Mouse (Mus musculus) liver, postnatal 0 days (tissue): ENCODE results near the gene Helq. TPM values are rescaled to one million over a fixed set of nuclear protein-coding genes. Genes with fewer than 3 reads are reported as not detected.

ENCODE experiments used
- ATAC-seq: fragments of 200-750 bp; cut with Nextera tagmentation; 2 replicates; pipeline ENCODE4 v1.8.0; 2017; ENCODE audit warnings: mild to moderate bottlenecking, moderate library complexity
- DNase-seq: peaks from one replicate; pipeline ENCODE4 v3.0.0-alpha.2; 2016
- H3K27ac ChIP-seq: fragments of 300-500 bp; sonication (generic); 2 replicates; pipeline ENCODE4 v1.5.1; 2014; ENCODE audit warnings: antibody characterized with exemption, moderate library complexity, mild to moderate bottlenecking, low read depth
- H3K27me3 ChIP-seq: fragments of 300-500 bp; sonication (generic); 2 replicates; pipeline ENCODE4 v1.6.1; 2014; ENCODE audit warnings: low read length, control low read depth, mixed read lengths; ENCODE audit not compliant: insufficient read depth
- H3K36me3 ChIP-seq: fragments of 300-500 bp; sonication (generic); replicated peaks from 2 replicates; pipeline ENCODE4 v1.6.1; 2014; ENCODE audit warnings: mild to moderate bottlenecking, control low read depth, low read length, moderate library complexity, mixed read lengths; ENCODE audit not compliant: insufficient read depth
- H3K4me1 ChIP-seq: fragments of 300-500 bp; sonication (generic); 2 replicates; pipeline ENCODE4 v1.6.1; 2014; ENCODE audit warnings: antibody characterized with exemption, mild to moderate bottlenecking, control low read depth; ENCODE audit not compliant: insufficient read depth
- H3K4me2 ChIP-seq: fragments of 300-500 bp; sonication (generic); 2 replicates; pipeline ENCODE4 v1.6.1; 2014; ENCODE audit warnings: low read depth, mild to moderate bottlenecking, low read length, moderate library complexity, mixed read lengths
- H3K4me3 ChIP-seq: fragments of 300-500 bp; sonication (generic); 2 replicates; pipeline ENCODE4 v1.5.1; 2014; ENCODE audit warnings: low read depth, low read length
- H3K9ac ChIP-seq: fragments of 300-500 bp; sonication (generic); replicated peaks from 2 replicates; pipeline ENCODE4 v1.6.1; 2014; ENCODE audit warnings: mild to moderate bottlenecking, moderate library complexity
- H3K9me3 ChIP-seq: fragments of 300-500 bp; sonication (generic); 2 replicates; pipeline ENCODE4 v1.6.1; 2016; ENCODE audit warnings: mild to moderate bottlenecking, control low read depth, low read length, mixed read lengths
- CTCF ChIP-seq: sonication (generic); IDR thresholded peaks from 2 replicates; pipeline ENCODE4 v1.5.1; 2016; ENCODE audit warnings: antibody characterized with exemption, low read depth
- EP300 ChIP-seq: IDR thresholded peaks from 2 replicates; pipeline ENCODE4 v1.6.1; 2016; ENCODE audit warnings: antibody characterized with exemption, low read depth, mild to moderate bottlenecking
- WGBS: fragments of 180-500 bp; shearing (Covaris S2); extraction: QIAGEN DNeasy Blood & Tissue Kit; methylation state at CpG from one replicate; pipeline ENCODE4 v1.1.7; 2014; ENCODE audit not compliant: insufficient replicate concordance; 5-methylcytosine and 5-hydroxymethylcytosine counted together
- polyA plus RNA-seq: library from polyadenylated mRNA; unstranded; fragments of >200 nt; fragmentation: Nextera tagmentation; extraction: Ambion mirVana; gene quantifications from 2 replicates; pipeline ENCODE4 v1.2.1, GENCODE M21; 2015

Gene Helq
- polyA plus RNA-seq, 1 experiment from 2014 or later = 5.6 TPM

DNA sequence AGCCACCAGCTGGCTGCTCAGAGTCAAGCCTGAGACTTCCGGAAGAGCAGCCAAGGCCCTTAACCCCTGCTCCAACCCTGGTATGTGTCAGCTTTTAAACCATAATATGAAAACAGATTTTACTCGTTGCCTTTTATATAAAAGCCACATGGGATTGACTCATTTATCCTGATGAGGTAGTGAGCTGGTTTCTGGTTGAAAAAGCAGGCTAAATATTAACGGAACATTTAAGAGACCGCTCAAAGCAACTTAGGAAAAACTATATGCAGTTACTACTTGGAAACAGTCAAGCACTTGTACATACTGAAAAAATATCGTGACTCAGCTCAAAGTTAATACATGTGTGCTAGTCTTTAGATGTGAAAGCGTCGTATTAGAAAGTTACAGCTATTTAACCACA, 6.1 kb downstream of the Helq start:
- Histone ChIP-seq H3K9ac (no peak overlapping the region), H3K36me3 (peaks cover 51% of the 10 kb centered on the region), H3K9me3 (no peaks in the 10 kb centered on the region), H3K4me2 (no peak overlapping the region), H3K27me3 (no peaks in the 10 kb centered on the region), H3K4me3 (no peak overlapping the region), H3K4me1 (peaks cover under 1% of the 10 kb centered on the region; the same call in 1 of the 2 replicates), H3K27ac (no peak overlapping the region)
- DNase-seq (no peak), ATAC-seq (no peak)
- WGBS = 89% methylated on average over 7 of the region's 7 CpGs
- TF ChIP-seq CTCF (no peak), EP300 (no peak)

DNA sequence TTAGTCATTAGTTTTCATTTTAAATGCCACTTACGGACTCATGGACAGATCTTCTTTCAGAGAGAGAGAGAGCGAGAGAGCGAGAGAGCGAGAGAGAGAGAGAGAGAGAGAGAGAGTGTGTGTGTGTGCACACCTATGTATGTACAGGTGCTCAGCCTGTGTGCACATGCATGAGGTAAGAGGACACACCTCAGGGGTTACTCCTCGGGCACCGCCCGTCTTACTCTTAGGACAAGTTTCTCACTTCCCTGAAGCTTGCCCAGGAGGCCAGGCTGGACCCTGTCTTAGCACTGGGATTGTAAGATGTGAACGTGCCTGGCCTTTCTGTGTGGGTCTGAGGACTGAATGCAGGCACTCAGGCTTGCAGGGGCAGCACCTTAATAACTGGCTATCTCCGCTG, 10.9 kb downstream of the Helq start:
- 88% methylated on average over 9 of the region's 9 CpGs for WGBS
- ATAC-seq = no peak

DNA sequence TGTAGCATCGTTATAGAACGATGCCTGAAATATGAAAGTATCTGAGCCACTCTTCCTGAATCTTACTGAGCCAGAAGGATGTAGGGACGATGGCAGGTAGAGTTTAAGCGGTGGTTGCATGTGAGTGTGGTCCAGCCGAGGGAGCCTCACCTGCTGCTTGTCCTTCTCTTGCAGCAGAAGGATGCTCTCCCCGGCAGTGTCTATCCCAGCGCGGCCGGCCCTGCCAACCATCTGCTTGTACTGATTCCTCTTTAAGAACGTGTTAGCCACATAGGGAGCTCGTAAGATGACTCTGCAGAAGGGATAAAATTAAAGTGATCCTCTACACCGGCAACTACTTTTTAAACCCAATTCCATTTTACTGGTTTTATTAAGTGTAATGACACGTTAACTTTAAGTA, 19.4 kb downstream of the Helq start:
- no peaks in the 10 kb centered on the region for H3K4me1 ChIP-seq
- H3K27ac ChIP-seq = no peak overlapping the region
- H3K27me3 ChIP-seq = no peaks in the 10 kb centered on the region
- no peak overlapping the region for H3K4me3 ChIP-seq
- peaks cover 36% of the 10 kb centered on the region for H3K36me3 ChIP-seq
- no peak overlapping the region for H3K9ac ChIP-seq
- WGBS = 92% methylated on average over 13 of the region's 13 CpGs
- ATAC-seq (no peak), DNase-seq (no peak)
- TF ChIP-seq EP300 = no peak
- no peak for TF ChIP-seq CTCF
- H3K4me2 ChIP-seq = no peak overlapping the region
- no peaks in the 10 kb centered on the region for H3K9me3 ChIP-seq

More for the DNA sequence above, 10.9 kb downstream of the Helq start:
- Histone ChIP-seq H3K4me3 (no peak overlapping the region), H3K9ac (no peak overlapping the region), H3K4me2 (no peak overlapping the region), H3K27ac (no peak overlapping the region), H3K36me3 (peaks cover 62% of the 10 kb centered on the region), H3K9me3 (no peaks in the 10 kb centered on the region), H3K27me3 (no peaks in the 10 kb centered on the region), H3K4me1 (no peaks in the 10 kb centered on the region)
- TF ChIP-seq CTCF = no peak
- no peak for TF ChIP-seq EP300
- DNase-seq = no peak

DNA sequence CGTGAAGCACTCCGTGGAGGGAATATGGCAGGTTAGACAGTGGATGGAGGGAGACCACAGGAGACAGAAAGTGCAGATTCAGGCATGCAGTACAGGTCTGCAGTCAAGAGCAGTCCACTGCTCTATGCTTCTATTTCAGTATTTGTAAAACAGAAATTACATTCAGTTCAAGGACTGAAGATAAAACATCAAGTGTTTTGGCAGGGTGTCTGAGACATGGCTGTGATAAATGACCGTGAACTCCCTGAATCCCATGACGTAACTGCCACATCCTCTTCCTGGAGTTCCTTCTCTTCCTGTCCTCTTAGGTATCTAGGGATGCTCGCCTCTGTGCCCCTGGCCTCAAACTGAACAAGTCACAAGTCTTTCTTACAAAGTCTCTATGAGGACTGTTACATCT, 21.5 kb downstream of the Helq start:
- 84% methylated on average over 5 of the region's 5 CpGs for WGBS
- no peak for ATAC-seq
- peaks cover 34% of the 10 kb centered on the region for H3K36me3 ChIP-seq

DNA sequence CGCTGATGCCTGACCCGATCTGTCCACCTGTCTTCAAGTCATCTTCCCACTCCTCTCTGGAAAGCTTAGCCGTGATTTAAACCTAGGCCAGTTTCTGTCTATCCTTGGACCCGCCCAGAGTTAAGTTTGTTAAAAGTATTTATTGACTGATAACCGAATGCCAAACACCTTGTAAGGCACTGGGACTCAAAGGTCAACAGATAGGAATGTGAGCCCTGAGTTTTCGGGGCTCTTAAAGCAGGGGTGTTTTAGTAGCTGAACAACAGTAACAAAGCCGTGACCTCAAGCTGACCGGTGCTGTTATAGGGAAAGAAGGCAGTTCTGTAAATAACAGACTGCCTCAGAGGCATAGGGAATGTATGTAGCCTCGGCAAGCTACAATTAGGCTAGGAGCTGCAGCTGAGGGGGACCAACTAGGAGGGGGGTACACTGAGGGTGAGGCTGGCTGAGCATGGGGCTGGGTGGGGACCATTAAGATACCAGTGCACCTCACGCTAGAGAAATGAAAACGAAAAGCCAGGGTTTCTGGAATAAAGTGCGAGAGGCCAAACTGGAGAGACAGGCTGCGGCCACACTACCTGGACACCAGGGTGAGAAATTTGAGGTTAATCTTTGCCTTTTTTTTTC, 22.5 kb downstream of the Helq start:
- DNase-seq = no peak
- Histone ChIP-seq H3K4me1 (no peaks in the 10 kb centered on the region), H3K4me2 (no peak overlapping the region), H3K4me3 (no peak overlapping the region), H3K27me3 (no peaks in the 10 kb centered on the region), H3K27ac (no peak overlapping the region), H3K36me3 (peaks cover 41% of the 10 kb centered on the region), H3K9ac (no peak overlapping the region), H3K9me3 (no peaks in the 10 kb centered on the region)
- WGBS = 72% methylated on average over 13 of the region's 13 CpGs
- TF ChIP-seq CTCF = no peak
- no peak for TF ChIP-seq EP300
- no peak for ATAC-seq

More for the DNA sequence above, 21.5 kb downstream of the Helq start:
- no peak for DNase-seq
- no peak overlapping the region for H3K27ac ChIP-seq
- no peaks in the 10 kb centered on the region for H3K27me3 ChIP-seq
- no peaks in the 10 kb centered on the region for H3K4me1 ChIP-seq
- no peak overlapping the region for H3K4me3 ChIP-seq
- H3K4me2 ChIP-seq = no peak overlapping the region
- no peaks in the 10 kb centered on the region for H3K9me3 ChIP-seq
- no peak overlapping the region for H3K9ac ChIP-seq
- TF ChIP-seq EP300 (no peak), CTCF (no peak)

DNA sequence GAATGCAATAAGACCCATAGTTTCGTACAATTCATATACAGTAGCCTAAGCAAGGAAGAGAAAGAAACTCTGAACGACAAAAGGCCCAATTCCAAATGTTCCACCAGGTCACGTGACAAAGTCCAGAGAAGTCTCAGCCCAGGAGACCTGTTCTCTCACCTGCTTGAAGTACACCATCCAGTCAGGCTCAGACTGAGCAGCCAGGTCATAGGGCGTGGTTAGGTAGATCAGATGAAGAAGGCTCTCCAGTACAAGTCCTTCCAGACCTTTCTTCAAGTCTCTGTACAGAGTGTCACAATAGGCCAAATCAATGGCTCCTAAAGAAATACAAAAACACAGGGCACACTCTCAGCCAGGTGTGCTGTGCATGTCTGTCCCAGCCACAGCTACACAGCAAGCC, 26.8 kb downstream of the Helq start:
- Histone ChIP-seq H3K27ac (no peak overlapping the region), H3K4me3 (no peak overlapping the region), H3K36me3 (peaks cover 52% of the 10 kb centered on the region), H3K27me3 (no peaks in the 10 kb centered on the region), H3K4me1 (no peaks in the 10 kb centered on the region), H3K9me3 (no peaks in the 10 kb centered on the region), H3K9ac (no peak overlapping the region), H3K4me2 (no peak overlapping the region)
- TF ChIP-seq EP300 = no peak
- TF ChIP-seq CTCF = no peak
- no peak for ATAC-seq
- 80% methylated on average over 4 of the region's 4 CpGs for WGBS
- no peak for DNase-seq
